Mouse (Mus musculus) myocyte (in vitro differentiated cells): ENCODE data around the gene Unc79. TPM values are rescaled to one million over a fixed set of nuclear protein-coding genes. Genes with fewer than 3 reads are reported as not detected.

Source experiments
- H3K27me3 ChIP-seq: one replicate; pipeline ENCODE4 v1.6.1; 2011; ENCODE audit not compliant: control insufficient read depth, insufficient read depth, insufficient read length
- H3K36me3 ChIP-seq: one replicate; pipeline ENCODE4 v1.6.1; 2011; ENCODE audit not compliant: control insufficient read depth, insufficient read depth
- H3K4me2 ChIP-seq: one replicate; pipeline ENCODE4 v1.6.1; 2011; ENCODE audit warnings: low read depth, control low read depth
- H3K4me3 ChIP-seq: one replicate; pipeline ENCODE4 v1.5.1; 2011; ENCODE audit warnings: mild to moderate bottlenecking, control low read depth, moderate library complexity
- H3K79me2 ChIP-seq: one replicate; pipeline ENCODE4 v1.6.1; 2011; ENCODE audit not compliant: control insufficient read depth, insufficient read depth
- H3ac ChIP-seq: one replicate; pipeline ENCODE4 v1.6.1; 2011; ENCODE audit not compliant: control insufficient read depth, insufficient read length
- CEBPB ChIP-seq: IDR thresholded peaks from 2 replicates; pipeline ENCODE4 v1.6.1; 2011; ENCODE audit warnings: mild to moderate bottlenecking, moderate library complexity; ENCODE audit not compliant: poor library complexity, insufficient read depth, severe bottlenecking
- E2F4 ChIP-seq: IDR thresholded peaks from one replicate; pipeline ENCODE4 v1.6.1; 2011; ENCODE audit warnings: mild to moderate bottlenecking, control low read depth, moderate library complexity; ENCODE audit not compliant: insufficient read depth
- MAX ChIP-seq: IDR thresholded peaks from one replicate; pipeline ENCODE4 v1.6.1; 2011; ENCODE audit warnings: low read depth, mild to moderate bottlenecking, control low read depth
- MYOD1 ChIP-seq, 3 experiments: IDR thresholded peaks; one replicate each; pipeline ENCODE4 v1.6.1; 2011; ENCODE audit warnings: control low read depth in 2 of 3, low read depth in 2 of 3, mild to moderate bottlenecking in 2 of 3, moderate library complexity in 1 of 3; ENCODE audit not compliant: insufficient read length in 2 of 3, control insufficient read depth in 1 of 3
- MYOG ChIP-seq, 3 experiments: IDR thresholded peaks; one replicate each; pipeline ENCODE4 v1.6.1; 2011; ENCODE audit warnings: control low read depth in 2 of 3, low read depth in 2 of 3, mild to moderate bottlenecking in 2 of 3; ENCODE audit not compliant: insufficient read length in 2 of 3, control insufficient read depth in 1 of 3, insufficient read depth in 1 of 3
- POLR2A ChIP-seq: IDR thresholded peaks from one replicate; pipeline ENCODE4 v1.6.1; 2011; ENCODE audit warnings: low read depth, mild to moderate bottlenecking, control low read depth, moderate library complexity; ENCODE audit not compliant: insufficient read length
- POLR2AphosphoS2 ChIP-seq: IDR thresholded peaks from one replicate; pipeline ENCODE4 v1.6.1; 2011; ENCODE audit warnings: low read depth, control low read depth; ENCODE audit not compliant: insufficient read length
- REST ChIP-seq: IDR thresholded peaks from one replicate; pipeline ENCODE4 v1.6.1; 2011; ENCODE audit warnings: mild to moderate bottlenecking, control low read depth, moderate library complexity; ENCODE audit not compliant: insufficient read depth, insufficient read length
- SRF ChIP-seq: IDR thresholded peaks from one replicate; pipeline ENCODE4 v1.6.1; 2011; ENCODE audit warnings: low read depth; ENCODE audit not compliant: control insufficient read depth, insufficient read length
- TCF12 ChIP-seq: IDR thresholded peaks from one replicate; pipeline ENCODE4 v1.6.1; 2011; ENCODE audit warnings: mild to moderate bottlenecking, control low read depth; ENCODE audit not compliant: poor library complexity, insufficient read depth, severe bottlenecking
- TCF3 ChIP-seq: IDR thresholded peaks from one replicate; pipeline ENCODE4 v1.6.1; 2011; ENCODE audit warnings: low read depth, control low read depth; ENCODE audit not compliant: insufficient read length
- USF1 ChIP-seq: IDR thresholded peaks from one replicate; pipeline ENCODE4 v1.6.1; 2011; ENCODE audit warnings: low read depth, mild to moderate bottlenecking, control low read depth, moderate library complexity
- polyA plus RNA-seq: library from polyadenylated mRNA; unstranded; fragments of >200 nt; fragmentation: generic; extraction: Trizol; gene quantifications from one replicate; pipeline ENCODE4 v1.2.1, GENCODE M21; 2012; ENCODE audit warnings: missing spikeins

The Unc79 gene
- polyA plus RNA-seq, 1 experiment: not detected

- no peak overlapping the region for H3K4me2 ChIP-seq
- no peak overlapping the region for H3K4me3 ChIP-seq
- no peaks in the 10 kb centered on the region for H3K36me3 ChIP-seq
- TF ChIP-seq MYOD1 (IDR thresholded peaks at IDR 0.05; ENCODE audit: control insufficient read depth in 1 of 3, insufficient read length in 2 of 3, low read depth in 2 of 3): no peak
- TF ChIP-seq MAX: no peak
- TF ChIP-seq REST: no peak
- no peak for TF ChIP-seq TCF3
- no peak for TF ChIP-seq TCF12
- no peak for TF ChIP-seq POLR2AphosphoS2
- no peak for TF ChIP-seq SRF
- H3K79me2 ChIP-seq: no peaks in the 10 kb centered on the region
- peaks cover 5% of the 10 kb centered on the region for H3K27me3 ChIP-seq
- no peak overlapping the region for H3ac ChIP-seq
Measured at GRCm38 (mm10) chr12:103160721-103161120, 212.1 kb downstream of the Unc79 start.

DNA sequence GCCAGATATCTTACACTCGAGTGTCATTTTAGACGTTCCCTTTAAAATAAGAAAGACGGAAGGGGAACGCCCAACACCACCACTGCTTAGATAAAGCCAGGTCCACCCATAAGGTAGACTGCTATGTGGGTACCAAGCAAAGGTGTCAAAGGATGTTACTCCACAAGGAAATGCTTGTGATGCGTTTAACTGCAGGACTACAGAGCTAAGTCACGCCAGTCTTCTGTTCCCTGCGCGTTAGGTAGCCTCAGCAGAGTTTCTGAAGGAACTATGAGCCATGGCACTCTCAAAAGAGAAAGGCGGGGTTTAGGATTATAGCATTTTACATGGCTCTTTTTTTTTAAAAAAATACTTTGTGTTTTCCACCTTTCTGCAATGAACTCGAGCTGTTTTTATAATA lies 214.9 kb downstream of the Unc79 start:
- Histone ChIP-seq H3ac (no peak overlapping the region), H3K79me2 (no peaks in the 10 kb centered on the region), H3K27me3 (peaks cover 5% of the 10 kb centered on the region), H3K36me3 (no peaks in the 10 kb centered on the region), H3K4me2 (no peak overlapping the region), H3K4me3 (no peak overlapping the region)
- TF ChIP-seq CEBPB (no peak), TCF3 (no peak), MAX (no peak), REST (no peak), POLR2A (no peak), TCF12 (no peak), POLR2AphosphoS2 (no peak), MYOG (IDR thresholded peaks at IDR 0.05; ENCODE audit: control insufficient read depth in 1 of 3, insufficient read depth in 1 of 3, insufficient read length in 2 of 3, low read depth in 2 of 3) (no peak), USF1 (no peak), SRF (no peak), MYOD1 (IDR thresholded peaks at IDR 0.05; ENCODE audit: control insufficient read depth in 1 of 3, insufficient read length in 2 of 3, low read depth in 2 of 3) (no peak), E2F4 (no peak)

GRCm38 (mm10) chr12:103164101-103165030 lies 215.7 kb downstream of the Unc79 start:
- Histone ChIP-seq H3ac (no peak overlapping the region), H3K4me3 (no peak overlapping the region), H3K36me3 (no peaks in the 10 kb centered on the region), H3K27me3 (peaks cover 5% of the 10 kb centered on the region), H3K4me2 (no peak overlapping the region), H3K79me2 (no peaks in the 10 kb centered on the region)
- TF ChIP-seq MYOG (IDR thresholded peaks at IDR 0.05; ENCODE audit: control insufficient read depth in 1 of 3, insufficient read depth in 1 of 3, insufficient read length in 2 of 3, low read depth in 2 of 3) (no peak), TCF3 (no peak), SRF (no peak), POLR2A (no peak), E2F4 (no peak)

- H3K79me2 ChIP-seq: no peaks in the 10 kb centered on the region
- H3K4me3 ChIP-seq: no peak overlapping the region
Measured at GRCm38 (mm10) chr12:103168892-103169291, 220.2 kb downstream of the Unc79 start.

DNA sequence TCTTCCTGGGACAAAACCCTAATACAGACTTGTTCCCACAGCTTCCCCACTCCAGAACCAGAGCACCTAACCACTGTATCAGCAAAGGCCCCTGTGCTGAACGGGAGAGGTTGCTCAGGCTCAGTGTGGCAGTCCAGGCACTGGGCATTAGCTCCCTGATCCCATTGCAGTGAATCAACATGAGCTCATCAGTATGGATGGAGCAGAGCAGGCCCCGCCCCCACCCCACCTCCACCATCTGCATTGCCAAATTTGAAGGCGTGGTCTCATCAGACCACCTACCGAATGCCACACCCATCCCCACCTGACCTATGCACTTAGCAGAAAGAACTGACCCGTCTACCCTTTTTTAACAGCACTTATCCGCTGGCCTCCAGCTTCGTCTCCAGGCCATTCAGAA lies 234.4 kb downstream of the Unc79 start:
- Histone ChIP-seq H3K27me3 (no peaks in the 10 kb centered on the region), H3K36me3 (no peaks in the 10 kb centered on the region), H3K79me2 (no peaks in the 10 kb centered on the region), H3K4me2 (no peak overlapping the region), H3K4me3 (no peak overlapping the region), H3ac (no peak overlapping the region)
- TF ChIP-seq CEBPB (no peak), MAX (no peak), TCF12 (no peak), USF1 (no peak), SRF (no peak), MYOD1 (IDR thresholded peaks at IDR 0.05; ENCODE audit: control insufficient read depth in 1 of 3, insufficient read length in 2 of 3, low read depth in 2 of 3) (no peak), TCF3 (no peak), POLR2A (no peak), POLR2AphosphoS2 (no peak), MYOG (IDR thresholded peaks at IDR 0.05; ENCODE audit: control insufficient read depth in 1 of 3, insufficient read depth in 1 of 3, insufficient read length in 2 of 3, low read depth in 2 of 3) (no peak), REST (no peak), E2F4 (no peak)

More at GRCm38 (mm10) chr12:103168892-103169291, 220.2 kb downstream of the Unc79 start:
- Histone ChIP-seq H3K27me3 (peaks cover 5% of the 10 kb centered on the region), H3K4me2 (no peak overlapping the region), H3ac (no peak overlapping the region), H3K36me3 (no peaks in the 10 kb centered on the region)
- TF ChIP-seq CEBPB: no peak
- no peak for TF ChIP-seq TCF12
- no peak for TF ChIP-seq E2F4
- TF ChIP-seq SRF: no peak
- no peak for TF ChIP-seq MYOD1 (IDR thresholded peaks at IDR 0.05; ENCODE audit: control insufficient read depth in 1 of 3, insufficient read length in 2 of 3, low read depth in 2 of 3)
- no peak for TF ChIP-seq MYOG (IDR thresholded peaks at IDR 0.05; ENCODE audit: control insufficient read depth in 1 of 3, insufficient read depth in 1 of 3, insufficient read length in 2 of 3, low read depth in 2 of 3)
- no peak for TF ChIP-seq REST
- TF ChIP-seq MAX: no peak
- no peak for TF ChIP-seq POLR2A
- no peak for TF ChIP-seq USF1
- TF ChIP-seq TCF3: no peak
- TF ChIP-seq POLR2AphosphoS2: no peak
